Mouse (Mus musculus): ENCODE results near the gene Mfap3.

- TF ChIP-seq POLR2A (IDR thresholded peaks at IDR 0.05; ENCODE audit: extremely low read depth, insufficient read depth, low read length) (no peak), CTCF (IDR thresholded peaks at IDR 0.05; ENCODE audit: extremely low read depth, insufficient read depth, low read length) (no peak)
Observed at GRCm38 (mm10) chr11:57566091-57567035, 47.9 kb downstream of the Mfap3 start.
